11 mouse cellular contexts compared by ENCODE assay signal in genomic region chr2:147367911-147368591, GRCm38 (mm10). TPM values are rescaled to one million over a fixed set of nuclear protein-coding genes. Genes with fewer than 3 reads are reported as not detected.
A peak's percentile ranks its signal among the peaks of the same experiment; 100 is the strongest.
DNase-seq lines count a peak whose midpoint lies in the region; ATAC-seq and TF ChIP-seq lines count a peak whose summit lies in the region.
"Had no signal": no experiment of that assay in that cellular context is flagged by ENCODE, and none has a peak within 500 bp of the region (broad histone marks: within the 10 kb centered on the region; RNA-seq: fewer than 3 reads in every experiment).

No protein-coding gene starts in this region.

- no peak overlapping the region for H3K4me3 ChIP-seq in kidney, adult 2 months (ENCODE audit: insufficient read depth, low read depth, low read length)
- H3K4me3 ChIP-seq in embryonic facial prominence, embryonic 13.5 days: peak overlapping the region; percentile 50
- H3K4me3 ChIP-seq in midbrain, embryonic 14.5 days (replicated peaks; ENCODE audit: low read depth, low read length): no peak overlapping the region

- no peak for TF ChIP-seq CTCF in kidney, adult 2 months (conservative IDR thresholded peaks at IDR 0.05; ENCODE audit: insufficient read depth, insufficient read length, low read depth, low read length)

- DNase-seq in adrenal gland, postnatal 14 days: peak; percentile 7
- no peak for DNase-seq in adrenal gland, adult 18-20 months (ENCODE audit: low spot score in 2 of 2)
- DNase-seq in kidney, postnatal 10 days: peak; percentile 13
- no peak for DNase-seq in kidney, adult 2 months
- DNase-seq in midbrain, embryonic 14.5 days: peak; percentile 31
- no peak for DNase-seq in ovary, adult 18-20 months (ENCODE audit: low spot score)
- no peak for DNase-seq in thymus, postnatal 4 days

- no peak for ATAC-seq in embryonic facial prominence, embryonic 13.5 days (ENCODE audit: insufficient number of reproducible peaks, insufficient read depth, low FRiP score, low TSS enrichment, low read depth)
- no peak for ATAC-seq in midbrain, embryonic 14.5 days (ENCODE audit: low FRiP score, low TSS enrichment)
- ATAC-seq: Patski had no signal

- no peak for TF ChIP-seq POLR2A in kidney, adult 2 months (IDR thresholded peaks at IDR 0.05; ENCODE audit: low read depth, low read length)

- no peaks in the 10 kb centered on the region for H3K4me1 ChIP-seq in kidney, adult 2 months (ENCODE audit: control insufficient read depth, insufficient read depth, low read length)
- peaks cover 24% of the 10 kb centered on the region for H3K4me1 ChIP-seq in embryonic facial prominence, embryonic 13.5 days
- 0 out of 2 replicates have a peak, but pooled peaks cover 5% of the 10 kb centered on the region for H3K4me1 ChIP-seq in midbrain, embryonic 14.5 days (ENCODE audit: control insufficient read depth, insufficient read depth, low read length)

- H3K4me2 ChIP-seq in embryonic facial prominence, embryonic 13.5 days: peak overlapping the region; percentile 67
- no peak overlapping the region for H3K4me2 ChIP-seq in midbrain, embryonic 14.5 days (ENCODE audit: low read length)
- H3K4me2 ChIP-seq: liver, embryonic 11.5 days had no signal

- peaks cover 5% of the 10 kb centered on the region for H3K27me3 ChIP-seq in kidney, adult 2 months (replicated peaks; ENCODE audit: control insufficient read depth, insufficient read depth, low read length)
- peaks cover 91% of the 10 kb centered on the region for H3K27me3 ChIP-seq in embryonic facial prominence, embryonic 13.5 days
- peaks cover 92% of the 10 kb centered on the region for H3K27me3 ChIP-seq in midbrain, embryonic 14.5 days (ENCODE audit: control insufficient read depth, insufficient read depth, low read length)

- peak overlapping the region; percentile 73 for H3K9ac ChIP-seq in embryonic facial prominence, embryonic 13.5 days
- no peak overlapping the region for H3K9ac ChIP-seq in midbrain, embryonic 14.5 days (replicated peaks; ENCODE audit: low read length)

- no peaks in the 10 kb centered on the region for H3K36me3 ChIP-seq in kidney, adult 2 months (ENCODE audit: control insufficient read depth, insufficient read depth, low read length)
- no peaks in the 10 kb centered on the region for H3K36me3 ChIP-seq in embryonic facial prominence, embryonic 13.5 days
- H3K36me3 ChIP-seq in midbrain, embryonic 14.5 days (ENCODE audit: control insufficient read depth, insufficient read depth, low read length): no peaks in the 10 kb centered on the region

- no peaks in the 10 kb centered on the region for H3K9me3 ChIP-seq in embryonic facial prominence, embryonic 13.5 days
- H3K9me3 ChIP-seq in midbrain, embryonic 14.5 days (ENCODE audit: control insufficient read depth, low read length): peaks cover 6% of the 10 kb centered on the region; the same call in 1 of the 2 replicates

- 5% methylated on average over 32 of the region's 32 CpGs for WGBS in kidney, adult 2 months
- 3% methylated on average over 32 of the region's 32 CpGs for WGBS in embryonic facial prominence, embryonic 13.5 days
- 1% methylated on average over 32 of the region's 32 CpGs for WGBS in midbrain, embryonic 14.5 days

- no peak overlapping the region for H3K27ac ChIP-seq in kidney, adult 2 months (ENCODE audit: insufficient read depth, low read depth, low read length)
- H3K27ac ChIP-seq in embryonic facial prominence, embryonic 13.5 days: no peak overlapping the region
- no peak overlapping the region for H3K27ac ChIP-seq in midbrain, embryonic 14.5 days (replicated peaks; ENCODE audit: low read depth, low read length)

RNA-seq across cellular contexts. Expression of gene Pax1, which starts 6.3 kb away (rescaled TPM):
- not detected in 2 replicates for total RNA-seq in adrenal gland, postnatal 14 days (2021)
- total RNA-seq in adrenal gland, adult 18-20 months (2021): under 1 TPM in 1 of 2 experiments, not detected in 1; 0.20 TPM
- polyA plus RNA-seq in kidney, adult 2 months (2012; rRNA removed): 0.06 and 0.10 TPM in 2 replicates
- 13.5 and 17.8 TPM in 2 replicates for polyA plus RNA-seq in embryonic facial prominence, embryonic 13.5 days (2015; fragmentation: Nextera tagmentation; extraction: Ambion mirVana)
- not detected in 2 replicates for polyA plus RNA-seq in midbrain, embryonic 14.5 days (2014; fragmentation: Nextera tagmentation; extraction: Ambion mirVana)
- polyA plus RNA-seq: kidney, embryonic 14.5 days; Patski had no signal

Comparison
In these comparisons a context has a peak if more than half of its experiments do, and no peak if none do; other contexts are left out.
1. DNase-seq: peak in adrenal gland, postnatal 14 days (single experiment), kidney, postnatal 10 days (single experiment) and midbrain, embryonic 14.5 days (single experiment); none in adrenal gland, adult 18-20 months (0 of 2), kidney, adult 2 months (single experiment), ovary, adult 18-20 months (single experiment) and thymus, postnatal 4 days (single experiment).
2. RNA of gene Pax1, which starts 6.3 kb away (polyA plus RNA-seq): 13.5 to 17.8 TPM in embryonic facial prominence, embryonic 13.5 days; 0.06 to 0.10 TPM in kidney, adult 2 months and not detected in midbrain, embryonic 14.5 days; every median in the first group is over 10 times any median in the second.